Mouse (Mus musculus): Measurements from ENCODE around the gene Nr4a1. TPM values are rescaled to one million over a fixed set of nuclear protein-coding genes. Genes with fewer than 3 reads are reported as not detected.

Gene Nr4a1
- polyA plus RNA-seq, 1 experiment from 2014 or later = 2.6 TPM

DNA sequence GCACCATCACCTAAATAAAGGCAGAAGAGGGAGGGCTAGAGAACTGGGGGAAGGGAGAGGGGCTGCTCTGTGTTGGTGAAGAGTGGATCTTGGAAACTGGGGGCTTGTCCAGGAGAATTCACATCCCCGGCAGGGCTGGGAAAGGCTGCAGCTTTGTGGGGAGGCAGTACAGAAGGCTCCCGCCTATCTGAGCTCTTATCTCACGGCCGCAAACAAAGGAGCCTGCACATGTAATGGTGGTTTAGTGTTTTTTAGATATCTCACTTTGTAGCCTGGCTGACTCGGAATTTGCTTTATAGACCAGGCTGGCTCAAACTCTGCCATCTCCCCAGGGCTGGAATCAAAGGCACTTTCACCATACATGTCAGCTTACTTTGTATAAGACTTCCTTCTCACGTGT lies 46.1 kb downstream of the Nr4a1 start:
- Histone ChIP-seq H3K36me3 (ENCODE audit: control insufficient read depth, insufficient read depth, low read length) (no peaks in the 10 kb centered on the region), H3K4me3 (ENCODE audit: low read depth, low read length) (no peak overlapping the region), H3K9ac (ENCODE audit: low read length) (no peak overlapping the region), H3K27me3 (ENCODE audit: control insufficient read depth, insufficient read depth, low read length) (no peaks in the 10 kb centered on the region), H3K9me3 (ENCODE audit: control insufficient read depth, low read length) (no peaks in the 10 kb centered on the region), H3K27ac (ENCODE audit: low read depth, low read length) (no peak overlapping the region), H3K4me1 (replicated peaks; ENCODE audit: control insufficient read depth, insufficient read depth, low read length) (no peaks in the 10 kb centered on the region), H3K4me2 (ENCODE audit: low read depth, low read length, severe bottlenecking) (no peak overlapping the region)
- ATAC-seq (replicated peaks; ENCODE audit: low FRiP score) (no peak), DNase-seq (ENCODE audit: low spot score) (no peak)
- 67% methylated on average over 6 of the region's 6 CpGs for WGBS

GRCm38 (mm10) chr15:101302201-101302600 lies 48.1 kb downstream of the Nr4a1 start:
- WGBS = 77% methylated on average over 3 of the region's 3 CpGs
- no peak overlapping the region for H3K4me2 ChIP-seq (ENCODE audit: low read depth, low read length, severe bottlenecking)
- no peaks in the 10 kb centered on the region for H3K27me3 ChIP-seq (ENCODE audit: control insufficient read depth, insufficient read depth, low read length)
- no peak overlapping the region for H3K4me3 ChIP-seq (ENCODE audit: low read depth, low read length)
- H3K9me3 ChIP-seq (ENCODE audit: control insufficient read depth, low read length) = no peaks in the 10 kb centered on the region
- DNase-seq (ENCODE audit: low spot score) = no peak
- no peaks in the 10 kb centered on the region for H3K4me1 ChIP-seq (replicated peaks; ENCODE audit: control insufficient read depth, insufficient read depth, low read length)
- H3K27ac ChIP-seq (ENCODE audit: low read depth, low read length) = no peak overlapping the region
- H3K36me3 ChIP-seq (ENCODE audit: control insufficient read depth, insufficient read depth, low read length) = no peaks in the 10 kb centered on the region
- H3K9ac ChIP-seq (ENCODE audit: low read length) = no peak overlapping the region
- ATAC-seq (replicated peaks; ENCODE audit: low FRiP score) = no peak

- no peak overlapping the region for H3K27ac ChIP-seq (ENCODE audit: low read depth, low read length)
- H3K27me3 ChIP-seq (ENCODE audit: control insufficient read depth, insufficient read depth, low read length) = no peaks in the 10 kb centered on the region
- H3K9ac ChIP-seq (ENCODE audit: low read length) = no peak overlapping the region
- no peaks in the 10 kb centered on the region for H3K36me3 ChIP-seq (ENCODE audit: control insufficient read depth, insufficient read depth, low read length)
- H3K4me2 ChIP-seq (ENCODE audit: low read depth, low read length, severe bottlenecking) = no peak overlapping the region
- no peaks in the 10 kb centered on the region for H3K9me3 ChIP-seq (ENCODE audit: control insufficient read depth, low read length)
- no peak overlapping the region for H3K4me3 ChIP-seq (ENCODE audit: low read depth, low read length)
- WGBS = 88% methylated on average over 4 of the region's 4 CpGs
- DNase-seq (ENCODE audit: low spot score) (no peak), ATAC-seq (replicated peaks; ENCODE audit: low FRiP score) (no peak)
- H3K4me1 ChIP-seq (replicated peaks; ENCODE audit: control insufficient read depth, insufficient read depth, low read length) = no peaks in the 10 kb centered on the region
These were observed 49.8 kb downstream of the Nr4a1 start for GRCm38 (mm10) chr15:101303830-101304229.

- Histone ChIP-seq H3K4me2 (ENCODE audit: low read depth, low read length, severe bottlenecking) (no peak overlapping the region), H3K4me3 (ENCODE audit: low read depth, low read length) (no peak overlapping the region), H3K27me3 (ENCODE audit: control insufficient read depth, insufficient read depth, low read length) (no peaks in the 10 kb centered on the region), H3K27ac (ENCODE audit: low read depth, low read length) (no peak overlapping the region), H3K9ac (ENCODE audit: low read length) (no peak overlapping the region), H3K9me3 (ENCODE audit: control insufficient read depth, low read length) (no peaks in the 10 kb centered on the region), H3K4me1 (replicated peaks; ENCODE audit: control insufficient read depth, insufficient read depth, low read length) (no peaks in the 10 kb centered on the region), H3K36me3 (ENCODE audit: control insufficient read depth, insufficient read depth, low read length) (no peaks in the 10 kb centered on the region)
- ATAC-seq (replicated peaks; ENCODE audit: low FRiP score) = no peak
- no peak for DNase-seq (ENCODE audit: low spot score)
- 88% methylated on average over 4 of the region's 4 CpGs for WGBS
These were observed 52.4 kb downstream of the Nr4a1 start for GRCm38 (mm10) chr15:101306459-101306858.

DNA sequence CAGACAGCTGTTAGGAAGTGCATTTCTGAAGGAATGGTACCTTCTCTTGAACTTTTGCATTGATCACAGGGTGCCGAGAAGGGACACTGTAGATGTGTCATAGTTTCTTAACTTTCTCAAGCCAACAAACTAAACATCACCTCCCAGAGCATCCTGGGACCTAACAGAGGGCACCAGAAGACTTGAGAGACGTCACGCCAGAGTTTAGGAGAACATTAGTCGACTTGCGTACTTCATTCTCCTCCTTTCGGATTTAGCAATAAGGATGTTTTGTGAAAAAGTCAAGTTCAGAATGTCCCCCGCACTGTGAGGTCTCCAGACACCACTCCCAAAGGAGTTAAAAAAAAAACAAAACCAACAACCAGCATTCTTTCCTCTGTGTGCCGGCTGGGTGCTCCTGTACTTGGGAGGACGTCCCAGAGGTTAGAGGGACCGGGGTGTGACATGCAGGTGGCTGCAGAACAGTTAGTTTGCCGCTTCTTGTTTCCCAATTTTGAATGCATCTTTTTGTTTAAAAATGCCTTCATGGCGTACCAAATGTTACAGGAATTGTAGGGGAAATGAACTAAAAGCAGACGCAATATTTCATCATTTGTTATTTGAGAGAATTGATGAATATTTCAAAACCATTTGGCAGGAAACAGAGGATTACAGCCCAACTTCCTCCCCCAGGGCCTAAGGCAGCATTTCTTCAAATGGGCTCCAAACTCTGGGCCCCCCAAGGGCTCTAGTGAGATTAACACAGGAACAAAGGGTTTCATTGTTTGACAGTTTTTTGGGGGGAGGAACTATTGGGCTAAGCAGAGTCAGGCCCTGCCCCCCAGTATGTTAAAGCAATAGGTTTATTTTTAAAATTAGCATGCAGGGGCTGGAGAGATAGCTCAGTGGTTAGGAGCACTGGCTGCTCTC lies 54.6 kb downstream of the Nr4a1 start:
- WGBS = 62% methylated on average over 13 of the region's 13 CpGs
- H3K9me3 ChIP-seq (ENCODE audit: control insufficient read depth, low read length) = no peaks in the 10 kb centered on the region
- DNase-seq (ENCODE audit: low spot score) (no peak), ATAC-seq (replicated peaks; ENCODE audit: low FRiP score) (no peak)
- H3K36me3 ChIP-seq (ENCODE audit: control insufficient read depth, insufficient read depth, low read length) = no peaks in the 10 kb centered on the region
- H3K4me3 ChIP-seq (ENCODE audit: low read depth, low read length) = no peak overlapping the region
- no peak overlapping the region for H3K4me2 ChIP-seq (ENCODE audit: low read depth, low read length, severe bottlenecking)
- H3K4me1 ChIP-seq (replicated peaks; ENCODE audit: control insufficient read depth, insufficient read depth, low read length) = no peaks in the 10 kb centered on the region
- no peak overlapping the region for H3K27ac ChIP-seq (ENCODE audit: low read depth, low read length)
- H3K27me3 ChIP-seq (ENCODE audit: control insufficient read depth, insufficient read depth, low read length) = no peaks in the 10 kb centered on the region
- H3K9ac ChIP-seq (ENCODE audit: low read length) = no peak overlapping the region

DNA sequence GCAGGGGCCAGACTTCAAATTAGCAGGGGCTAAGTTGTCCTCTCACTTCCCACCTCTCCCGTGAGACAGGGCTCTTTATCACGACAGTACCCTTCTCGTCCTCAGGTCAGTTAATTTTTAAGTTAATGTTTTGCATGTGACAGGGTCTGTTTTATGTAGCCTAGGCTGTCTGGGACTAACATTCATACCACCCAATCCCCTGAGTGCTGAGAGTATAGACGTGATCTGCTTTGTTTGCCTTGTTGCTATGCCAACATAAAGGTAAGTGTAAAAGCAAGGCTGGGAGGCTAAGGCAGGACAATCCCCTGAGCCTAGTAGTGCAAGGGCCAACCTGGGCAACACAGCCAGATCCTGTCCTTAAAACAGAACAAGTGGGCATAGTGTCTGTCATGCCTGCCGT lies 55.4 kb downstream of the Nr4a1 start:
- no peak for ATAC-seq (replicated peaks; ENCODE audit: low FRiP score)
- no peak for DNase-seq (ENCODE audit: low spot score)
- Histone ChIP-seq H3K9ac (ENCODE audit: low read length) (no peak overlapping the region), H3K4me3 (ENCODE audit: low read depth, low read length) (no peak overlapping the region), H3K4me2 (ENCODE audit: low read depth, low read length, severe bottlenecking) (no peak overlapping the region), H3K4me1 (replicated peaks; ENCODE audit: control insufficient read depth, insufficient read depth, low read length) (no peaks in the 10 kb centered on the region), H3K36me3 (ENCODE audit: control insufficient read depth, insufficient read depth, low read length) (no peaks in the 10 kb centered on the region), H3K9me3 (ENCODE audit: control insufficient read depth, low read length) (no peaks in the 10 kb centered on the region), H3K27me3 (ENCODE audit: control insufficient read depth, insufficient read depth, low read length) (no peaks in the 10 kb centered on the region), H3K27ac (ENCODE audit: low read depth, low read length) (no peak overlapping the region)
- WGBS = 48% methylated on average over 5 of the region's 5 CpGs

- Histone ChIP-seq H3K36me3 (ENCODE audit: control insufficient read depth, insufficient read depth, low read length) (no peaks in the 10 kb centered on the region), H3K4me1 (replicated peaks; ENCODE audit: control insufficient read depth, insufficient read depth, low read length) (no peaks in the 10 kb centered on the region), H3K4me3 (ENCODE audit: low read depth, low read length) (no peak overlapping the region), H3K27me3 (ENCODE audit: control insufficient read depth, insufficient read depth, low read length) (no peaks in the 10 kb centered on the region), H3K9ac (ENCODE audit: low read length) (no peak overlapping the region), H3K27ac (ENCODE audit: low read depth, low read length) (no peak overlapping the region), H3K4me2 (ENCODE audit: low read depth, low read length, severe bottlenecking) (no peak overlapping the region), H3K9me3 (ENCODE audit: control insufficient read depth, low read length) (no peaks in the 10 kb centered on the region)
- ATAC-seq (replicated peaks; ENCODE audit: low FRiP score) = no peak
- WGBS = 78% methylated on average over 11 of the region's 15 CpGs
- no peak for DNase-seq (ENCODE audit: low spot score)
These were observed 57.2 kb downstream of the Nr4a1 start for GRCm38 (mm10) chr15:101311087-101311770.

DNA sequence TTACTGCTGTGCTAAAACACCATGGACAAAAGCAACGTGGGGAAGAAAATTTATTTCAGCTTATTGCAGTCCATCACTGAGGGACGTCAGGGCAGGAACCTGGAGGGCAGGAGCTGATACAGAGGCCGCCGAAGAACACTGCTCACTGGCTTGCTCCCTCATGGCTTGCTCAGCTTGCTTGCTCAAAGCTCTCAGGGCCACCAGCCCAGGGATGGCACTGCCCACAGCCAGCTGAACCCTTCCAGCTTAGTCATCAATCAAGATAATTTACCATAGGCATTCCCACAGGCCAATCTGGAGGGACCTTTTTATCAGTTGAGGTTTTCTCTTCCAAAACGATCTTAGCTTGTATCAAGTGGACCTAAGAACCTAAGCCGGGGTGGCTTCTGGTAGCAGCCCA lies 57.9 kb downstream of the Nr4a1 start:
- no peak overlapping the region for H3K4me3 ChIP-seq (ENCODE audit: low read depth, low read length)
- no peaks in the 10 kb centered on the region for H3K36me3 ChIP-seq (ENCODE audit: control insufficient read depth, insufficient read depth, low read length)
- H3K27me3 ChIP-seq (ENCODE audit: control insufficient read depth, insufficient read depth, low read length) = no peaks in the 10 kb centered on the region
- H3K9me3 ChIP-seq (ENCODE audit: control insufficient read depth, low read length) = no peaks in the 10 kb centered on the region
- no peak overlapping the region for H3K27ac ChIP-seq (ENCODE audit: low read depth, low read length)
- 85% methylated on average over 6 of the region's 6 CpGs for WGBS
- ATAC-seq (replicated peaks; ENCODE audit: low FRiP score) = no peak
- no peaks in the 10 kb centered on the region for H3K4me1 ChIP-seq (replicated peaks; ENCODE audit: control insufficient read depth, insufficient read depth, low read length)
- no peak overlapping the region for H3K9ac ChIP-seq (ENCODE audit: low read length)
- no peak overlapping the region for H3K4me2 ChIP-seq (ENCODE audit: low read depth, low read length, severe bottlenecking)
- DNase-seq (ENCODE audit: low spot score) = no peak

All from forebrain, embryonic 11.5 days (tissue).